In genomic region chr1:20867241-20867902, GRCm38 (mm10) we compare ENCODE assay signal across 11 mouse cellular contexts. TPM values are rescaled to one million over a fixed set of nuclear protein-coding genes. Genes with fewer than 3 reads are reported as not detected.
A peak's percentile ranks its signal among the peaks of the same experiment; 100 is the strongest.
DNase-seq lines count a peak whose midpoint lies in the region; ATAC-seq and TF ChIP-seq lines count a peak whose summit lies in the region.
"Had no signal": no experiment of that assay in that cellular context is flagged by ENCODE, and none has a peak within 500 bp of the region (broad histone marks: within the 10 kb centered on the region; RNA-seq: fewer than 3 reads in every experiment).

No protein-coding gene starts in this region.

- no peak for TF ChIP-seq CTCF in forebrain, postnatal 0 days (IDR thresholded peaks at IDR 0.05; ENCODE audit: low read depth)

- H3K9me3 ChIP-seq in forebrain, postnatal 0 days (ENCODE audit: low read length): no peaks in the 10 kb centered on the region
- H3K9me3 ChIP-seq: liver, embryonic 15.5 days had no signal

- peaks cover 8% of the 10 kb centered on the region; the same call in 1 of the 2 replicates for H3K4me1 ChIP-seq in forebrain, postnatal 0 days (ENCODE audit: insufficient read depth)
- H3K4me1 ChIP-seq: liver, embryonic 15.5 days had no signal

- no peak overlapping the region for H3K4me3 ChIP-seq in forebrain, postnatal 0 days (ENCODE audit: low read depth, low read length)
- H3K4me3 ChIP-seq: liver, embryonic 15.5 days had no signal

- no peaks in the 10 kb centered on the region for H3K36me3 ChIP-seq in forebrain, postnatal 0 days (ENCODE audit: insufficient read depth)
- H3K36me3 ChIP-seq: liver, embryonic 15.5 days had no signal

- no peak overlapping the region for H3K27ac ChIP-seq in forebrain, postnatal 0 days (ENCODE audit: low read depth, low read length)
- H3K27ac ChIP-seq: kidney, postnatal 0 days; liver, embryonic 15.5 days had no signal

- peak; percentile 41 for DNase-seq in heart, adult 11 months
- DNase-seq in heart, adult 8-10 months (ENCODE audit: low spot score): no peak
- DNase-seq in cerebellum, adult 9-11 months: peak; percentile 20
- DNase-seq in forebrain, postnatal 0 days: peak; percentile 52
- DNase-seq in neural tube, embryonic 10.5 days (ENCODE audit: extremely low spot score, low spot score): peak; percentile 34
- no peak for DNase-seq in ovary, postnatal 36 days (ENCODE audit: low spot score)
- no peak for DNase-seq in urinary bladder, adult 2 months (ENCODE audit: low spot score)
- no peak for DNase-seq in testis, postnatal 10 days (ENCODE audit: low spot score)
- DNase-seq: gastrocnemius, postnatal 14 days had no signal

- no peaks in the 10 kb centered on the region for H3K27me3 ChIP-seq in forebrain, postnatal 0 days (ENCODE audit: insufficient read depth, low read length)
- H3K27me3 ChIP-seq: liver, embryonic 15.5 days had no signal

- H3K4me2 ChIP-seq in forebrain, postnatal 0 days (ENCODE audit: low read depth): no peak overlapping the region
- H3K4me2 ChIP-seq: liver, embryonic 15.5 days had no signal

- no peak overlapping the region for H3K9ac ChIP-seq in forebrain, postnatal 0 days
- H3K9ac ChIP-seq: liver, embryonic 15.5 days had no signal

- ATAC-seq in forebrain, postnatal 0 days: peak; percentile 85

- WGBS in forebrain, postnatal 0 days: 9% methylated on average over 8 of the region's 8 CpGs

RNA-seq across cellular contexts. Expression of gene Paqr8, which starts 23.0 kb away (rescaled TPM):
- total RNA-seq in heart, adult 8-10 months (2022): 1 to 10 TPM; 1.2 to 1.8 (median 1.5) TPM
- total RNA-seq in forebrain, postnatal 0 days (2014; rRNA removed): 45.5 and 55.9 TPM in 2 replicates
- 14.9 and 25.8 TPM in 2 replicates for polyA plus RNA-seq in forebrain, postnatal 0 days (2015; fragmentation: Nextera tagmentation; extraction: Ambion mirVana)
- polyA plus RNA-seq in urinary bladder, adult 2 months (2012; rRNA removed): 9.5 and 10.4 TPM in 2 replicates

RNA-seq across cellular contexts. Expression of gene Mcm3, which starts 47.3 kb away (rescaled TPM):
- total RNA-seq in heart, adult 8-10 months (2022): 1 to 10 TPM; 3.2 to 4.3 (median 3.9) TPM
- total RNA-seq in forebrain, postnatal 0 days (2014; rRNA removed): 11.0 and 13.7 TPM in 2 replicates
- polyA plus RNA-seq in forebrain, postnatal 0 days (2015; fragmentation: Nextera tagmentation; extraction: Ambion mirVana): 11.3 and 12.6 TPM in 2 replicates
- 8.1 and 9.2 TPM in 2 replicates for polyA plus RNA-seq in urinary bladder, adult 2 months (2012; rRNA removed)

Comparison
In these comparisons a context has a peak if more than half of its experiments do, and no peak if none do; other contexts are left out.
1. DNase-seq: peak in heart, adult 11 months (single experiment), cerebellum, adult 9-11 months (single experiment), forebrain, postnatal 0 days (single experiment) and neural tube, embryonic 10.5 days (single experiment); none in heart, adult 8-10 months (single experiment), ovary, postnatal 36 days (single experiment), urinary bladder, adult 2 months (single experiment) and testis, postnatal 10 days (single experiment).
2. RNA of gene Paqr8, which starts 23.0 kb away (total RNA-seq): 45.5 to 55.9 TPM in forebrain, postnatal 0 days; 1.2 to 1.8 TPM in heart, adult 8-10 months; every median in the first group is over 10 times any median in the second.